ENCODE assay signal across 16 mouse cellular contexts in genomic region chr10:128272819-128273439, GRCm38 (mm10). TPM values are rescaled to one million over a fixed set of nuclear protein-coding genes. Genes with fewer than 3 reads are reported as not detected.
"Had no signal": no experiment of that assay in that cellular context is flagged by ENCODE, and none has a peak within 500 bp of the region (broad histone marks: within the 10 kb centered on the region; RNA-seq: fewer than 3 reads in every experiment).

No protein-coding gene starts in this region.

RNA-seq across cellular contexts. Expression of gene Apof, which starts 4.5 kb away (rescaled TPM):
- total RNA-seq: layer of hippocampus, postnatal 14 days; left cerebral cortex, postnatal 25 days had no signal
- polyA plus RNA-seq: kidney, embryonic 14.5 days; limb, embryonic 10.5 days; limb, embryonic 13.5 days; lung, embryonic 14.5 days; lung, postnatal 0 days; midbrain, embryonic 10.5 days; midbrain, embryonic 13.5 days; midbrain, embryonic 16.5 days; neural tube, embryonic 11.5 days; neural tube, embryonic 14.5 days; stomach, embryonic 14.5 days had no signal

RNA-seq across cellular contexts. Expression of gene Apon, which starts 19.0 kb away (rescaled TPM):
- total RNA-seq: layer of hippocampus, postnatal 14 days; left cerebral cortex, postnatal 25 days had no signal
- polyA plus RNA-seq: kidney, adult 2 months; lung, postnatal 0 days; midbrain, embryonic 16.5 days; neural tube, embryonic 14.5 days had no signal

RNA-seq across cellular contexts. Expression of gene Il23a, which starts 25.6 kb away (rescaled TPM):
- polyA plus RNA-seq: limb, embryonic 10.5 days; liver, embryonic 13.5 days; liver, postnatal 0 days; midbrain, embryonic 10.5 days; neural tube, embryonic 11.5 days had no signal
